Mouse (Mus musculus): ENCODE results near the gene Sort1. TPM values are rescaled to one million over a fixed set of nuclear protein-coding genes. Genes with fewer than 3 reads are reported as not detected.

The Sort1 gene
- total RNA-seq, 1 experiment from 2014 or later, result 24.7 TPM

GRCm38 (mm10) chr3:108291036-108291799, 7.3 kb downstream of the Sort1 start:
- no peak for ATAC-seq (ENCODE audit: extremely low read depth, insufficient number of reproducible peaks, low FRiP score, poor library complexity, severe bottlenecking)

GRCm38 (mm10) chr3:108294398-108294797, 10.5 kb downstream of the Sort1 start:
- no peak for ATAC-seq (ENCODE audit: extremely low read depth, insufficient number of reproducible peaks, low FRiP score, poor library complexity, severe bottlenecking)

- peak; percentile 50; the same call in 1 of the 2 replicates for ATAC-seq (ENCODE audit: extremely low read depth, insufficient number of reproducible peaks, low FRiP score, poor library complexity, severe bottlenecking)
Observed at GRCm38 (mm10) chr3:108295379-108296219, 11.7 kb downstream of the Sort1 start.

GRCm38 (mm10) chr3:108296220-108297049, 12.6 kb downstream of the Sort1 start:
- peak; percentile 39; the same call in 1 of the 2 replicates for ATAC-seq (ENCODE audit: extremely low read depth, insufficient number of reproducible peaks, low FRiP score, poor library complexity, severe bottlenecking)

GRCm38 (mm10) chr3:108297050-108297419, 13.2 kb downstream of the Sort1 start:
- no peak for ATAC-seq (ENCODE audit: extremely low read depth, insufficient number of reproducible peaks, low FRiP score, poor library complexity, severe bottlenecking)

- ATAC-seq (ENCODE audit: extremely low read depth, insufficient number of reproducible peaks, low FRiP score, poor library complexity, severe bottlenecking), result no peak
Observed at GRCm38 (mm10) chr3:108297603-108298553, 14.0 kb downstream of the Sort1 start.

GRCm38 (mm10) chr3:108300455-108301030, 16.7 kb downstream of the Sort1 start:
- ATAC-seq (ENCODE audit: extremely low read depth, insufficient number of reproducible peaks, low FRiP score, poor library complexity, severe bottlenecking), result no peak

- ATAC-seq (ENCODE audit: extremely low read depth, insufficient number of reproducible peaks, low FRiP score, poor library complexity, severe bottlenecking), result no peak
Observed at GRCm38 (mm10) chr3:108303683-108304082, 19.8 kb downstream of the Sort1 start.

- no peak for ATAC-seq (ENCODE audit: extremely low read depth, insufficient number of reproducible peaks, low FRiP score, poor library complexity, severe bottlenecking)
Observed at GRCm38 (mm10) chr3:108304747-108305146, 20.9 kb downstream of the Sort1 start.

- ATAC-seq (ENCODE audit: extremely low read depth, insufficient number of reproducible peaks, low FRiP score, poor library complexity, severe bottlenecking), result no peak
Observed at GRCm38 (mm10) chr3:108306387-108306786, 22.5 kb downstream of the Sort1 start.

- no peak for ATAC-seq (ENCODE audit: extremely low read depth, insufficient number of reproducible peaks, low FRiP score, poor library complexity, severe bottlenecking)
Observed at GRCm38 (mm10) chr3:108307485-108307884, 23.6 kb downstream of the Sort1 start.

- ATAC-seq (ENCODE audit: extremely low read depth, insufficient number of reproducible peaks, low FRiP score, poor library complexity, severe bottlenecking), result no peak
Observed at GRCm38 (mm10) chr3:108310921-108311341, 27.0 kb downstream of the Sort1 start.

GRCm38 (mm10) chr3:108311688-108312087, 27.8 kb downstream of the Sort1 start:
- ATAC-seq (ENCODE audit: extremely low read depth, insufficient number of reproducible peaks, low FRiP score, poor library complexity, severe bottlenecking), result no peak

GRCm38 (mm10) chr3:108312414-108312813, 28.5 kb downstream of the Sort1 start:
- no peak for ATAC-seq (ENCODE audit: extremely low read depth, insufficient number of reproducible peaks, low FRiP score, poor library complexity, severe bottlenecking)

GRCm38 (mm10) chr3:108313138-108313537, 29.3 kb downstream of the Sort1 start:
- no peak for ATAC-seq (ENCODE audit: extremely low read depth, insufficient number of reproducible peaks, low FRiP score, poor library complexity, severe bottlenecking)

GRCm38 (mm10) chr3:108314038-108314675, 30.3 kb downstream of the Sort1 start:
- no peak for ATAC-seq (ENCODE audit: extremely low read depth, insufficient number of reproducible peaks, low FRiP score, poor library complexity, severe bottlenecking)

GRCm38 (mm10) chr3:108318517-108318916, 34.6 kb downstream of the Sort1 start:
- no peak for ATAC-seq (ENCODE audit: extremely low read depth, insufficient number of reproducible peaks, low FRiP score, poor library complexity, severe bottlenecking)

Measured in neutrophil, adult 5-6 weeks (primary cell).